Mouse (Mus musculus) CH12.LX (cell line): ENCODE results near the gene Rilp. TPM values are rescaled to one million over a fixed set of nuclear protein-coding genes. Genes with fewer than 3 reads are reported as not detected.

Experiments
- DNase-seq: peaks from one replicate; pipeline ENCODE4 v3.0.0-alpha.2; 2013; ENCODE audit errors: extremely low read depth
- H3K27ac ChIP-seq: 2 replicates; pipeline ENCODE4 v1.5.1; 2012; ENCODE audit warnings: low read depth, mild to moderate bottlenecking, control low read depth, moderate library complexity; ENCODE audit not compliant: insufficient read depth
- H3K27me3 ChIP-seq: replicated peaks from 2 replicates; pipeline ENCODE3; 2012; ENCODE audit warnings: inconsistent platforms
- H3K36me3 ChIP-seq, 2 experiments: replicated peaks in 1 of 2; 2 replicates each; pipeline versions ENCODE3 to v1.6.1; 2012; ENCODE audit warnings: inconsistent platforms in 1 of 2, low read length in 1 of 2, mild to moderate bottlenecking in 1 of 2, mixed read lengths in 1 of 2, moderate library complexity in 1 of 2; ENCODE audit not compliant: control insufficient read depth in 1 of 2, insufficient read depth in 1 of 2
- H3K4me1 ChIP-seq, 2 experiments: 2 replicates each; pipeline ENCODE4 v1.6.1; 2012; ENCODE audit warnings: inconsistent platforms in 1 of 2, moderate library complexity in 1 of 2; ENCODE audit not compliant: insufficient read depth in 2 of 2, control insufficient read depth in 1 of 2
- H3K4me2 ChIP-seq: 2 replicates; pipeline ENCODE4 v1.6.1; 2012; ENCODE audit warnings: low read depth, mild to moderate bottlenecking, control low read depth; ENCODE audit not compliant: poor library complexity, insufficient read depth, severe bottlenecking
- H3K4me3 ChIP-seq, 3 experiments: fragments of 150-350 bp in 1 of 3; sonication (generic) in 1 of 3; replicated peaks in 1 of 3; 2 replicates each; pipeline versions ENCODE3 to v1.5.1; 2011 to 2012; ENCODE audit warnings: low read depth in 2 of 3, low read length in 2 of 3, mild to moderate bottlenecking in 2 of 3, moderate library complexity in 2 of 3, control low read depth in 1 of 3, improper control_type of control experiment in 1 of 3, inconsistent platforms in 1 of 3, mixed read lengths in 1 of 3; ENCODE audit not compliant: poor library complexity in 1 of 3
- H3K79me2 ChIP-seq: replicated peaks from 2 replicates; pipeline ENCODE4 v1.6.1; 2012; ENCODE audit warnings: mild to moderate bottlenecking, moderate library complexity; ENCODE audit not compliant: control insufficient read depth, poor library complexity, insufficient read depth, severe bottlenecking; ENCODE audit errors: extremely low read depth
- H3K9ac ChIP-seq: 2 replicates; pipeline ENCODE4 v1.6.1; 2012; ENCODE audit warnings: low read depth, mild to moderate bottlenecking, control low read depth, moderate library complexity; ENCODE audit not compliant: insufficient read depth
- H3K9me3 ChIP-seq: replicated peaks from 2 replicates; pipeline ENCODE3; 2012; ENCODE audit warnings: low read length, inconsistent platforms, mixed read lengths
- CHD1 ChIP-seq: IDR thresholded peaks from 2 replicates; pipeline ENCODE4 v1.6.1; 2012; ENCODE audit warnings: low read depth, low read length, improper control_type of control experiment, inconsistent platforms
- CTCF ChIP-seq, 2 experiments: IDR thresholded peaks in 1 of 2; conservative IDR thresholded peaks in 1 of 2; 2 replicates each; pipeline ENCODE4 v1.5.1; 2011 to 2012; ENCODE audit warnings: low read depth in 2 of 2, low read length in 2 of 2, improper control_type of control experiment in 1 of 2, inconsistent platforms in 1 of 2, mild to moderate bottlenecking in 1 of 2, moderate library complexity in 1 of 2
- E2F4 ChIP-seq: IDR thresholded peaks from 2 replicates; pipeline ENCODE4 v1.6.1; 2011; ENCODE audit warnings: low read depth, low read length, improper control_type of control experiment; ENCODE audit not compliant: insufficient replicate concordance
- IRF4 ChIP-seq: IDR thresholded peaks from 2 replicates; pipeline ENCODE4 v1.6.1; 2014; ENCODE audit warnings: low read depth, mild to moderate bottlenecking, inconsistent platforms, low read length, improper control_type of control experiment
- MAX ChIP-seq: IDR thresholded peaks from 2 replicates; pipeline ENCODE4 v1.6.1; 2011; ENCODE audit warnings: low read length, improper control_type of control experiment
- MAZ ChIP-seq: IDR thresholded peaks from 2 replicates; pipeline ENCODE4 v1.6.1; 2012; ENCODE audit warnings: low read depth, mild to moderate bottlenecking, inconsistent platforms, low read length, improper control_type of control experiment, moderate library complexity
- MEF2A ChIP-seq: IDR thresholded peaks from 2 replicates; pipeline ENCODE4 v1.6.1; 2014; ENCODE audit warnings: low read depth, mild to moderate bottlenecking, inconsistent platforms, low read length, improper control_type of control experiment, borderline replicate concordance
- NELFE ChIP-seq: IDR thresholded peaks from 2 replicates; pipeline ENCODE4 v1.6.1; 2011; ENCODE audit warnings: low read depth, low read length, improper control_type of control experiment
- POLR2A ChIP-seq: IDR thresholded peaks from 2 replicates; pipeline ENCODE4 v1.6.1; 2011; ENCODE audit warnings: low read depth, mild to moderate bottlenecking, improper control_type of control experiment, low read length
- SIN3A ChIP-seq: IDR thresholded peaks from 2 replicates; pipeline ENCODE4 v1.6.1; 2012; ENCODE audit warnings: low read length, improper control_type of control experiment, inconsistent platforms
- TCF12 ChIP-seq: IDR thresholded peaks from 2 replicates; pipeline ENCODE4 v1.6.1; 2014; ENCODE audit warnings: low read depth, mild to moderate bottlenecking, inconsistent platforms, low read length, improper control_type of control experiment
- ZMIZ1 ChIP-seq: IDR thresholded peaks from 2 replicates; pipeline ENCODE4 v1.6.1; 2012; ENCODE audit warnings: low read depth, mild to moderate bottlenecking, inconsistent platforms, low read length, improper control_type of control experiment
- dilution Hi-C: fragments of 300-500 bp; cut with MboI; formaldehyde crosslinking; loops from 2 replicates; pipeline ENCODE4 v1.14.3; 2020; ENCODE audit warnings: low sequenced_read_pairs; ENCODE audit not compliant: extremely low pct_unique_long_range_greater_than_20kb, extremely low pct_ligation_motif_present
- in situ Hi-C: fragments of 300-500 bp; cut with MboI; formaldehyde crosslinking; loops from 3 replicates; pipeline ENCODE4 v1.14.3; 2019; ENCODE audit warnings: low sequenced_read_pairs, low pct_ligation_motif_present, low pct_unique_long_range_greater_than_20kb, mixed read lengths
- polyA plus RNA-seq: library from polyadenylated mRNA; unstranded; fragments of >175 nt; gene quantifications from 2 replicates; pipeline ENCODE4 v1.2.1, GENCODE M21; 2012; ENCODE audit warnings: low read depth; ENCODE audit not compliant: insufficient read length
- total RNA-seq, 2 experiments: library from RNA; depleted of rRNA; stranded (reverse); fragments of 300-350 nt in 1 of 2; fragments of >200 nt in 1 of 2; gene quantifications; 2 replicates each; pipeline ENCODE4 v1.2.3; 2012 to 2014

Rilp gene
- total and polyA plus RNA-seq, 3 experiments: 0.17 to 1.1 (median 0.72) TPM

- H3K9ac ChIP-seq: peak overlapping the region; percentile 92
- peaks cover 26 to 67% of the 10 kb centered on the region in 2 experiments for H3K4me1 ChIP-seq
- dilution Hi-C loops (no loop called here), in situ Hi-C loops (no loop called here)
- H3K4me3 ChIP-seq: peak overlapping the region; percentile 72 to 92 (median 83)
- TF ChIP-seq CHD1 (0 out of 2 replicates have a peak, but pooled peaks have one; percentile 36), CTCF (conservative IDR thresholded peaks at IDR 0.05 in 1 of 2, IDR thresholded peaks at IDR 0.05 in 1 of 2; ENCODE audit: low read depth in 2 of 2, low read length in 2 of 2) (no peak)
- peaks cover 12% of the 10 kb centered on the region for H3K9me3 ChIP-seq
- peaks cover 20 to 27% of the 10 kb centered on the region in 2 experiments for H3K36me3 ChIP-seq
- DNase-seq: no peak
- peaks cover 10% of the 10 kb centered on the region; the same call in 1 of the 2 replicates for H3K79me2 ChIP-seq
- H3K4me2 ChIP-seq: peak overlapping the region; percentile 52
- no peaks in the 10 kb centered on the region for H3K27me3 ChIP-seq
- H3K27ac ChIP-seq: peak overlapping the region; percentile 55
These were observed 48.1 kb upstream of the Rilp start for GRCm38 (mm10) chr11:75461743-75462252.

- H3K4me2 ChIP-seq: peak overlapping the region; percentile 52
- peaks cover 22 to 67% of the 10 kb centered on the region in 2 experiments for H3K4me1 ChIP-seq
- H3K36me3 ChIP-seq: peaks cover 20 to 30% of the 10 kb centered on the region in 2 experiments
- peaks cover 10% of the 10 kb centered on the region; the same call in 1 of the 2 replicates for H3K79me2 ChIP-seq
- TF ChIP-seq POLR2A (peak; percentile 33; the same call in 1 of the 2 replicates), IRF4 (0 out of 2 replicates have a peak, but pooled peaks have one; percentile 16), MAZ (peak; percentile 66; the same call in 1 of the 2 replicates), MEF2A (0 out of 2 replicates have a peak, but pooled peaks have one; percentile 14), SIN3A (peak; percentile 67; the same call in 1 of the 2 replicates), ZMIZ1 (0 out of 2 replicates have a peak, but pooled peaks have one; percentile 21), TCF12 (0 out of 2 replicates have a peak, but pooled peaks have one; percentile 18), MAX (no peak), NELFE (0 out of 2 replicates have a peak, but pooled peaks have one; percentile 9), E2F4 (no peak)
- dilution Hi-C loops: no loop called here
- H3K4me3 ChIP-seq: peak overlapping the region; percentile 72 to 92 (median 83)
- peaks cover 12% of the 10 kb centered on the region for H3K9me3 ChIP-seq
- H3K27me3 ChIP-seq: no peaks in the 10 kb centered on the region
- peak overlapping the region; percentile 55 for H3K27ac ChIP-seq
- peak overlapping the region; percentile 92 for H3K9ac ChIP-seq
- peak; percentile 64 for DNase-seq
- in situ Hi-C loops: no loop called here
These were observed 47.6 kb upstream of the Rilp start for GRCm38 (mm10) chr11:75462253-75462783.
